Mouse (Mus musculus) hindbrain, embryonic 11.5 days (tissue): ENCODE data around the gene Agpat1. TPM values are rescaled to one million over a fixed set of nuclear protein-coding genes. Genes with fewer than 3 reads are reported as not detected.

ENCODE experiments used
- ATAC-seq: fragments of 200-750 bp; cut with Nextera tagmentation; 2 replicates; pipeline ENCODE4 v1.8.0; 2017; ENCODE audit warnings: mild to moderate bottlenecking, moderate TSS enrichment, moderate library complexity; ENCODE audit not compliant: low FRiP score
- DNase-seq: peaks from one replicate; pipeline ENCODE4 v3.0.0-alpha.2; 2015; ENCODE audit warnings: low spot score
- H3K27ac ChIP-seq: fragments of 300-500 bp; sonication (generic); 2 replicates; pipeline ENCODE4 v1.5.1; 2014; ENCODE audit warnings: mild to moderate bottlenecking, low read depth, low read length
- H3K27me3 ChIP-seq: fragments of 300-500 bp; sonication (generic); 2 replicates; pipeline ENCODE4 v1.6.1; 2014; ENCODE audit warnings: mild to moderate bottlenecking, low read length, moderate library complexity, mixed read lengths; ENCODE audit not compliant: control insufficient read depth, insufficient read depth
- H3K36me3 ChIP-seq: fragments of 300-500 bp; sonication (generic); 2 replicates; pipeline ENCODE4 v1.6.1; 2014; ENCODE audit warnings: mild to moderate bottlenecking, low read length, moderate library complexity, mixed read lengths; ENCODE audit not compliant: control insufficient read depth, insufficient read depth
- H3K4me1 ChIP-seq: fragments of 300-500 bp; sonication (generic); replicated peaks from 2 replicates; pipeline ENCODE4 v1.6.1; 2014; ENCODE audit warnings: low read length, mixed read lengths; ENCODE audit not compliant: control insufficient read depth, insufficient read depth
- H3K4me2 ChIP-seq: fragments of 300-500 bp; sonication (generic); replicated peaks from 2 replicates; pipeline ENCODE4 v1.6.1; 2014; ENCODE audit warnings: mild to moderate bottlenecking, low read depth, low read length
- H3K4me3 ChIP-seq: fragments of 300-500 bp; sonication (generic); 2 replicates; pipeline ENCODE4 v1.5.1; 2014; ENCODE audit warnings: low read depth, low read length
- H3K9ac ChIP-seq: fragments of 300-500 bp; sonication (generic); 2 replicates; pipeline ENCODE4 v1.6.1; 2014; ENCODE audit warnings: low read depth, low read length
- H3K9me3 ChIP-seq: fragments of 300-500 bp; sonication (generic); 2 replicates; pipeline ENCODE4 v1.6.1; 2016; ENCODE audit warnings: low read length; ENCODE audit not compliant: control insufficient read depth
- WGBS: fragments of 180-500 bp; shearing (Covaris S2); extraction: QIAGEN DNeasy Blood & Tissue Kit; methylation state at CpG from one replicate; pipeline ENCODE4 v1.1.7; 2014; 5-methylcytosine and 5-hydroxymethylcytosine counted together
- polyA plus RNA-seq: library from polyadenylated mRNA; unstranded; fragments of >200 nt; fragmentation: Nextera tagmentation; extraction: Ambion mirVana; gene quantifications from 2 replicates; pipeline ENCODE4 v1.2.1, GENCODE M21; 2014

Agpat1 gene
- polyA plus RNA-seq, 1 experiment from 2014 or later: 81.2 TPM

DNA sequence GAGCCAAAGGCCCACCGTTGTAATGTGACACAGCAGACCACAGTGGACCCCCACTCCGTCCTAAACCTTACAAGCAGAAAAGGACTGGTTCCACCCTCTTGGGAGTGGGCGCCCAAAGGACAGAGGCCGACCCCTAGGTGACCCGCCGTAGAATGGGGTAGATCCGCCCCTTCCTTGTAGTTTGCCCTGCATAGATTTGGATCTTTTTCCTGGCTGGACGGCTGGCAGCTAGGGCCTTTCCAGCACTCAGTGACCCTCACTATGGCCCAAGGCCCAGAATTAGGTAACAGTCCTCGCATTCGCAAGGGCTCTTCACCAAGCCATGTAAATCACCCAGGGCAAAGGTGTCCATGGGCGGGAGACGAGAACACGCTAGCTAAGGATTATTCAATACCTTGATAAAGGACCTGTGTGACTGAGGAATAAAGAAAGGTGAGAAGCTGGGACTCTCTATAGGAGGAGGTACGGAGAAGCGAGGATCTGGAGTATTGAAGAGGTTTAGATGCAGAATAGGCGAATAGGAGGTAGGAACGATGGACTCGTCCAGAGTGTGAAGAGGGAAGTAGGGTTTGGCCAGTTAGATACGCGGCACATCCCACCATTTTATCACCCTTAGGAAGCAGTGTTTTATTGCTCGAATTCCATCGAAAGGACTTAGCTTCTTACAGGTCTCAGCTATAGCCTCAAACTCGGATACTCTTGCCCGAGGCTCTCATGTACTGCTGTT lies 612 bp downstream of the Agpat1 start:
- peak; percentile 39 for DNase-seq
- Histone ChIP-seq H3K9me3 (no peaks in the 10 kb centered on the region), H3K4me1 (peaks cover 16% of the 10 kb centered on the region), H3K36me3 (peaks cover 6% of the 10 kb centered on the region), H3K4me3 (peak overlapping the region; percentile 96), H3K27me3 (no peaks in the 10 kb centered on the region), H3K9ac (peak overlapping the region; percentile 91), H3K27ac (peak overlapping the region; percentile 87), H3K4me2 (peak overlapping the region; percentile 81)
- 19% methylated on average over 24 of the region's 24 CpGs for WGBS
- ATAC-seq: no peak

DNA sequence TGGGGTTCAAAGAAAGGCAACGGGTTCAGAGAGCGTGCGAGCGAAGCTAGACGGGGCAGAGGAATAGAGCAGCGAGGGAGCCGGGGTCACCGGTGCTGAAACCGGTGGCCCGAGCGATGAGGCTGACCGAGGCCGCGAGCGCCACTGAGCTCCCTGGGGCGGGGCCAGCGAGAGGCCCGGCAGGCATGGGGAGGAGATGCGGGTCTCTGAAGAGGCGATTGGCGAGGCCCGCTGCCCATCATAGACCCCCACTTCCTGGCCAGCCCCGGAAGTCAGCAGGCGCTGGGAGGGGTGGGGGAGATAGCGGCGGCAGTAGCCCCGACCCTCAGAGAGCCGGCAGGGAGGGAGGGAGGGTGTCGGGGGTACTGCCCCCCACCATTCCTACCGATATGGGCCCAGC lies 1.5 kb downstream of the Agpat1 start:
- H3K9me3 ChIP-seq: no peaks in the 10 kb centered on the region
- 0% methylated on average over 21 of the region's 30 CpGs for WGBS
- peak overlapping the region; percentile 91 for H3K9ac ChIP-seq

DNA sequence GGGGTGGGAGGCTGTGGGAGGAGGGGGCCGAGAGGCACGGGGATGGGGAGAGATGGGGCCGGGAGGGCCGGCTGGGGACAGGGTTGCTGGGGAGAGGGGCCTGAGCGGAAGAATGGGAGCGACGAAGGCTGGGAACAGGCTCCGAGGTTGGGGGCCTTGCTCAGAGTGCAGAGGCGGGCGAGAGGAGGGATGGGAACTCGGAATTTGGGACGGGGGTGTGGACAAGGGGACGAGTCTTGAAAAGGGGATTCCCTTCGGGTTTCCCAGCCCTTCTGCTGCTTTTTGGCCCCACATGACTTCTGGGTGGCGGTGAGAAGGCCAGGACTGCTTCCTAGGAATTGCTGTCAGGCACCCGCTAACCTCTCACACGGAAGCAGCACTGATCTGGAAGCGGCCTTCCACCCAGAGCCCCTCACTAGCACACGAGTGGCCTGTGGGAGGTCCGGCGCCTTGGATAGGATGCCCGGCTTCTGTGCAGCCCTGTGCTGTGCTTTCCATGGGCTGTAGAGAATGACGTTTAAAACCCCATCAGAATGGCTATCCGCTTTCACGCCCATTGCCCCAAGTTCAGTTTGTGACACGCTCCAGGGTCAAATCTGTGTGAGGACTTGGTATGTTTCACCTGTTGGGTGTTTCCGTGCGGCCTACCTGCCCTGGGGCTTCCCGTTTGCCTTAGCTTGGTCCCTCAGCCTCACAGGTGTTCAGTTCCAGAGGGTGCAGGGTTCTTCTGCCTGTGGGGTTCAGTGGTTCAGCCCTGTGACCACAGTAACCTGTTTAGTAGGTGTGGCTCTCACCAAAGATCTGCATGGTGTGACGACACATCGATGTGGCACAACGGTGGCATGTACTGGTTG lies 2.4 kb downstream of the Agpat1 start:
- DNase-seq (no peak), ATAC-seq (no peak)
- Histone ChIP-seq H3K36me3 (no peaks in the 10 kb centered on the region), H3K4me1 (peaks cover 16% of the 10 kb centered on the region), H3K4me3 (peak overlapping the region; percentile 96), H3K9ac (peak overlapping the region; percentile 91), H3K27ac (peak overlapping the region; percentile 85), H3K27me3 (no peaks in the 10 kb centered on the region), H3K9me3 (no peaks in the 10 kb centered on the region), H3K4me2 (peak overlapping the region; percentile 95)
- 18% methylated on average over 32 of the region's 32 CpGs for WGBS

More for the DNA sequence above, 1.5 kb downstream of the Agpat1 start:
- H3K27ac ChIP-seq: peak overlapping the region; percentile 87
- ATAC-seq (peak; percentile 37), DNase-seq (peak; percentile 96)
- no peaks in the 10 kb centered on the region for H3K27me3 ChIP-seq
- peak overlapping the region; percentile 96 for H3K4me3 ChIP-seq
- H3K36me3 ChIP-seq: no peaks in the 10 kb centered on the region
- H3K4me1 ChIP-seq: peaks cover 16% of the 10 kb centered on the region
- H3K4me2 ChIP-seq: peak overlapping the region; percentile 95

DNA sequence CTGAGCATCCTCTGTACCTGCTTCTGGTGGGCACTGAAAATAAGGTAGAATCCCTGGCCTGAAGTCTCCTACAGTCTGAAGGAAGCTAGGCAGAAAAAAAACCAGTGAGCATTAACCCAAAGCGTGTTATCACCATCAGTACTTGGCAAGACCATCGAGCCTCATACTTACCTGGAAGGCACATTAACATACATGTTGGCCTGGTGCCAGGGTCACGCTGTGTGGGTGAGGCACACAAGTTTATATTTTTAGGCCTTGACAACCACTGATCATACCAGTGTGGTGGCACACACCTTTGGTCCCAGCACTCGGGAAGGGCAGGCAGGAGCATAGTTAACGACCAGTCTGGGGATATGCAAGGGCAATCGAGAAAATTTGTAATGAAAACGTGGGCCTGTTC lies 3.9 kb downstream of the Agpat1 start:
- H3K4me1 ChIP-seq: peaks cover 12% of the 10 kb centered on the region
- no peaks in the 10 kb centered on the region for H3K27me3 ChIP-seq
- ATAC-seq: no peak
- no peak overlapping the region for H3K9ac ChIP-seq
- H3K4me2 ChIP-seq: no peak overlapping the region
- DNase-seq: no peak
- no peaks in the 10 kb centered on the region for H3K9me3 ChIP-seq
- whole genome bisulfite sequencing: 90% methylated on average over 7 of the region's 7 CpGs
- no peak overlapping the region for H3K4me3 ChIP-seq
- H3K36me3 ChIP-seq: 0 out of 2 replicates have a peak, but pooled peaks cover 4% of the 10 kb centered on the region
- no peak overlapping the region for H3K27ac ChIP-seq

DNA sequence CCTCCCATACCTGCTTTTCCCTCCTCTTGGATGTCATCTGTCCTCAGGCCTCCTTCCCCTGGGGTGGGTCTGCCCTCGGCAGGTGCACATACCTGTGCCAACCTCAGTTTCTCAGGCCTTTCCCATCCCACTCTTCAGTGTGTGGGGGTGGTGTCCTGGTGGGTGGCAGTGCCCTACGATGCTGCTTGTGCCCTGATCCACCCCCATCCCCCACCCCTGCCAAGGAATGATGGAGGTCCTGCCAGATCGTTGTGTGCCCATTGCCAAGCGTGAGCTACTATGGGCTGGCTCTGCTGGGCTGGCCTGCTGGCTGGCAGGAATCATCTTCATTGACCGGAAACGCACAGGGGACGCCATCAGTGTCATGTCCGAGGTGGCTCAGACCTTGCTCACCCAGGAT lies 7.0 kb downstream of the Agpat1 start:
- Histone ChIP-seq H3K9me3 (no peaks in the 10 kb centered on the region), H3K27ac (no peak overlapping the region), H3K4me2 (no peak overlapping the region), H3K9ac (no peak overlapping the region), H3K4me1 (peaks cover 7% of the 10 kb centered on the region), H3K4me3 (no peak overlapping the region), H3K36me3 (0 out of 2 replicates have a peak, but pooled peaks cover 4% of the 10 kb centered on the region), H3K27me3 (no peaks in the 10 kb centered on the region)
- DNase-seq: no peak
- 94% methylated on average over 8 of the region's 8 CpGs for WGBS
- no peak for ATAC-seq

DNA sequence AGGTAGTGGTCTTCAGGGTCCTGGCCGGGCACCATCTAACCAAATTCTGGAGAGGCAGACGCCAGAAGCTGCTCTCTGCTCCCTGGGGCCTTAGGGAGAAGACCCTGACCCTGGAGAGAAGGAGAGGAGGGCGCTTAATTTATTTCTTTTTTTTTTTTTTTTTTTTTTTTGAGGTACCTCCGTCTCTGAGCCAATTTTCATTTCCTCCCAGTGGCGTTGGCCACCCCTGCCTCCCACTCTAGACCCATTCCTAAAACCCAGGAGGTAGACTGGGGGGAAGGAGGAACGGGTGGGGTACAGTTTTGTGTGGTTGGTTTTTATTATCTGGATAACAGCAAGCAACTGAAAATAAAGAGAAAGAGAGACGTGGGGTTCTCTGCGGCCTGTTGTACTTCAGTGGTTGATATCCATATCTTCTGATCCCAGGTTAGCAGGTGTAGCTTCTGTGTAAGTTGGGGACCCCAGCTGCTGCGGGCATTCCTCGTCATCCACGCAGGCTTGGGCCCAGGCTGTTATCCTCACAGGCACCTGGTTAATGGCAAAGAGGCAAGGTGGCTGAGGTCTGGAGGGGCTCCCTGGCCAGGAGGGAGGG lies 9.1 kb downstream of the Agpat1 start:
- Histone ChIP-seq H3K27ac (no peak overlapping the region), H3K4me1 (no peaks in the 10 kb centered on the region), H3K27me3 (no peaks in the 10 kb centered on the region), H3K9ac (no peak overlapping the region), H3K4me2 (no peak overlapping the region), H3K4me3 (no peak overlapping the region), H3K9me3 (no peaks in the 10 kb centered on the region), H3K36me3 (0 out of 2 replicates have a peak, but pooled peaks cover 4% of the 10 kb centered on the region)
- no peak for DNase-seq
- WGBS: 85% methylated on average over 11 of the region's 11 CpGs
- ATAC-seq: no peak

DNA sequence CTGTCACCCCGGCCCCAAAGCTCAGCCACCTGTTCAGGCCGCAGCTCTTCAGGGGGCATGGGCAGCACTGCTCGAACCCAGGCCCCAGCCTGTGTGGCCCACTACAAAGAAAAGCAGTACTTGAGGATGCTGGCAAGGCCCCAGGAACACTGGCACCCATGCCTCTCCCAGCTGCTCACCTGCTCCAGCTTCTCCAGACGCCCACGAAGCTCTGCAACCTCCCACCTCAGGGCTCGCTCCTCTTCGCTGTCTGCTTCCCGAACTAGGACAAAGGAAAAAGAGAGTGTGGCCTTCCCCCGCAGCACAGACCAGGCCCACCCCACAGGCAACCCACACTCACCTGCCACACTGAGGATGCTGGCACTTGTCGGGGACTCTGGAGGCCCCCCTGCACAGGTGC lies 9.8 kb downstream of the Agpat1 start:
- Histone ChIP-seq H3K9ac (no peak overlapping the region), H3K36me3 (0 out of 2 replicates have a peak, but pooled peaks cover 4% of the 10 kb centered on the region), H3K4me3 (no peak overlapping the region), H3K27me3 (no peaks in the 10 kb centered on the region), H3K27ac (no peak overlapping the region), H3K9me3 (no peaks in the 10 kb centered on the region), H3K4me1 (no peaks in the 10 kb centered on the region), H3K4me2 (no peak overlapping the region)
- DNase-seq (no peak), ATAC-seq (no peak)
- WGBS: 88% methylated on average over 10 of the region's 10 CpGs

DNA sequence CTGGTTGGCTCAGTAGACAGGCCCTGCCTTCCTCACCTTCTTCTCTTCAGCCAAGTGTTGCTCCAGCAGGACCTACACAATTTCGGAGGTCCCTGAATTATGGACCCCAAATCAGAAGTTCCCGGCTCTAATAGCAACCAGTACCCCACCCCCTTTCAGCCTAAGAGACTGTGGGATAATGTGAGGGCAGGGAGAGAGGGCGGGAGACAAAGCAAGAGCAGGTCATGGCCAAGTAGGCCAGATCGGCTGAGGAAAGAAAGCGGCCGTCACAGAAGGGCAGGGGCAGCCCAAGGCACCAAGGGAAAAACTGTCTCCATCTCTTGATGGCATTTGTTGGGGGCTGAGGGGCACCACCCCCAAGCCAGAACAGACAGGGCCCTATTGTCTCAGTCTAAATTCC lies 11.8 kb downstream of the Agpat1 start, which contains the start of gene Egfl8:
Gene Egfl8 (minus strand): TSS at position 101 of the 400 bp plus-strand sequence.
- H3K4me3 ChIP-seq: no peak within 1 kb of the TSS
- H3K4me2 ChIP-seq: no peak within 1 kb of the TSS
- no peak for ATAC-seq
- no peaks in the 10 kb centered on the region for H3K27me3 ChIP-seq
- no peaks in the 10 kb centered on the region; the same call in 1 of the 2 replicates for H3K4me1 ChIP-seq
- H3K9me3 ChIP-seq: no peaks in the 10 kb centered on the region
- 0 out of 2 replicates have a peak, but pooled peaks cover 4% of the 10 kb centered on the region for H3K36me3 ChIP-seq
- H3K27ac ChIP-seq: no peak within 1 kb of the TSS
- no peak for DNase-seq
- 68% methylated on average over 6 of the region's 6 CpGs for WGBS
- H3K9ac ChIP-seq: no peak within 1 kb of the TSS
